9 mouse cellular contexts compared by ENCODE assay signal in genomic region chr4:53316796-53317452, GRCm38 (mm10).
A peak's percentile ranks its signal among the peaks of the same experiment; 100 is the strongest.
DNase-seq lines count a peak whose midpoint lies in the region; ATAC-seq and TF ChIP-seq lines count a peak whose summit lies in the region.
"Had no signal": no experiment of that assay in that cellular context is flagged by ENCODE, and none has a peak within 500 bp of the region (broad histone marks: within the 10 kb centered on the region; RNA-seq: fewer than 3 reads in every experiment).

No protein-coding gene starts in this region.

- peak; percentile 37; the same call in 1 of the 2 replicates for ATAC-seq in liver, embryonic 16.5 days (ENCODE audit: low read depth)
- no peak for ATAC-seq in liver, embryonic 11.5 days (replicated peaks; ENCODE audit: low FRiP score)
- peak; percentile 25; the same call in 1 of the 2 replicates for ATAC-seq in forebrain, postnatal 0 days
- ATAC-seq in midbrain, embryonic 16.5 days: peak; percentile 47

- H3K27me3 ChIP-seq in liver, embryonic 16.5 days (ENCODE audit: control insufficient read depth, insufficient read depth, low read depth, low read length): no peaks in the 10 kb centered on the region
- H3K27me3 ChIP-seq in liver, embryonic 11.5 days (replicated peaks; ENCODE audit: control insufficient read depth, insufficient read depth, low read length): no peaks in the 10 kb centered on the region
- H3K27me3 ChIP-seq in forebrain, postnatal 0 days (ENCODE audit: insufficient read depth, low read length): no peaks in the 10 kb centered on the region
- no peaks in the 10 kb centered on the region for H3K27me3 ChIP-seq in midbrain, embryonic 16.5 days (ENCODE audit: control insufficient read depth, insufficient read depth, low read depth, low read length)

- no peak overlapping the region for H3K9ac ChIP-seq in liver, embryonic 16.5 days (ENCODE audit: low read depth, low read length)
- H3K9ac ChIP-seq in liver, embryonic 11.5 days (ENCODE audit: low read depth, low read length): no peak overlapping the region
- H3K9ac ChIP-seq in forebrain, postnatal 0 days: no peak overlapping the region
- no peak overlapping the region for H3K9ac ChIP-seq in midbrain, embryonic 16.5 days (ENCODE audit: low read depth, low read length)

- peaks cover 9% of the 10 kb centered on the region for H3K4me1 ChIP-seq in liver, embryonic 16.5 days (ENCODE audit: control insufficient read depth, low read depth, low read length)
- no peaks in the 10 kb centered on the region; the same call in 1 of the 2 replicates for H3K4me1 ChIP-seq in liver, embryonic 11.5 days (replicated peaks; ENCODE audit: control insufficient read depth, insufficient read depth, low read length)
- H3K4me1 ChIP-seq in forebrain, postnatal 0 days (ENCODE audit: insufficient read depth): no peaks in the 10 kb centered on the region; the same call in 1 of the 2 replicates
- H3K4me1 ChIP-seq in midbrain, embryonic 16.5 days (ENCODE audit: control insufficient read depth, insufficient read depth, low read length): peaks cover 6% of the 10 kb centered on the region

- WGBS in liver, embryonic 16.5 days (ENCODE audit: insufficient replicate concordance): 70% methylated on average over 14 of the region's 14 CpGs
- WGBS in liver, embryonic 11.5 days: 86% methylated on average over 14 of the region's 14 CpGs
- WGBS in forebrain, postnatal 0 days: 69% methylated on average over 14 of the region's 14 CpGs
- 75% methylated on average over 14 of the region's 14 CpGs for WGBS in midbrain, embryonic 16.5 days

- H3K27ac ChIP-seq in liver, embryonic 16.5 days (ENCODE audit: low read length): no peak overlapping the region
- H3K27ac ChIP-seq in liver, embryonic 11.5 days (ENCODE audit: low read depth, low read length): no peak overlapping the region
- peak overlapping the region; percentile 45; the same call in 1 of the 2 replicates for H3K27ac ChIP-seq in forebrain, postnatal 0 days (ENCODE audit: low read depth, low read length)
- H3K27ac ChIP-seq in midbrain, embryonic 16.5 days (ENCODE audit: low read length): peak overlapping the region; percentile 62
- H3K27ac ChIP-seq: kidney, postnatal 0 days had no signal

- H3K9me3 ChIP-seq in liver, embryonic 16.5 days (replicated peaks; ENCODE audit: control insufficient read depth, low read length): no peaks in the 10 kb centered on the region
- H3K9me3 ChIP-seq in liver, embryonic 11.5 days (ENCODE audit: control insufficient read depth, low read length): no peaks in the 10 kb centered on the region
- no peaks in the 10 kb centered on the region for H3K9me3 ChIP-seq in forebrain, postnatal 0 days (ENCODE audit: low read length)
- H3K9me3 ChIP-seq in midbrain, embryonic 16.5 days (replicated peaks; ENCODE audit: control insufficient read depth, low read length, poor library complexity, severe bottlenecking): no peaks in the 10 kb centered on the region

- intact Hi-C loops in gastrocnemius, postnatal 36 days (cut with DNase I): loop anchor here (5.0 kb wide), 1 partner anchor 40 kb away; no protein-coding TSS in a partner anchor

- H3K36me3 ChIP-seq in liver, embryonic 16.5 days (ENCODE audit: control insufficient read depth, insufficient read depth): no peaks in the 10 kb centered on the region
- H3K36me3 ChIP-seq in liver, embryonic 11.5 days (ENCODE audit: control insufficient read depth, insufficient read depth, low read length): no peaks in the 10 kb centered on the region
- H3K36me3 ChIP-seq in forebrain, postnatal 0 days (ENCODE audit: insufficient read depth): no peaks in the 10 kb centered on the region
- no peaks in the 10 kb centered on the region for H3K36me3 ChIP-seq in midbrain, embryonic 16.5 days (ENCODE audit: control insufficient read depth, insufficient read depth, low read length)

- DNase-seq in liver, embryonic 11.5 days (ENCODE audit: low spot score): no peak
- peak; percentile 23 for DNase-seq in ZHBTc4 (ENCODE audit: low read depth, low spot score)
- no peak for DNase-seq in forebrain, postnatal 0 days
- no peak for DNase-seq in layer of hippocampus, adult 18-20 months (ENCODE audit: low spot score in 2 of 2)
- no peak for DNase-seq in kidney, adult 8-10 months
- no peak for DNase-seq in gastrocnemius, postnatal 36 days

- no peak overlapping the region for H3K4me2 ChIP-seq in liver, embryonic 16.5 days (ENCODE audit: low read depth, low read length)
- H3K4me2 ChIP-seq in liver, embryonic 11.5 days: no peak overlapping the region
- H3K4me2 ChIP-seq in forebrain, postnatal 0 days (ENCODE audit: low read depth): no peak overlapping the region
- H3K4me2 ChIP-seq in midbrain, embryonic 16.5 days (ENCODE audit: low read length): no peak overlapping the region

- no peak overlapping the region for H3K4me3 ChIP-seq in liver, embryonic 16.5 days (ENCODE audit: low read depth, low read length)
- H3K4me3 ChIP-seq in liver, embryonic 11.5 days (ENCODE audit: low read depth, low read length): no peak overlapping the region
- no peak overlapping the region for H3K4me3 ChIP-seq in forebrain, postnatal 0 days (ENCODE audit: low read depth, low read length)
- H3K4me3 ChIP-seq in midbrain, embryonic 16.5 days (ENCODE audit: low read depth, low read length): no peak overlapping the region

- TF ChIP-seq CTCF in forebrain, postnatal 0 days (IDR thresholded peaks at IDR 0.05; ENCODE audit: low read depth): no peak

Comparison
In these comparisons a context has a peak if more than half of its experiments do, and no peak if none do; other contexts are left out.
1. H3K27ac ChIP-seq: peak in forebrain, postnatal 0 days (single experiment) and midbrain, embryonic 16.5 days (single experiment); none in liver, embryonic 16.5 days (single experiment) and liver, embryonic 11.5 days (single experiment).